Mouse (Mus musculus) E14TG2a.4 (cell line): Measurements from ENCODE around the gene Lrif1.

Experiments
- CTCF ChIP-seq: conservative IDR thresholded peaks from 2 replicates; pipeline ENCODE4 v1.5.1; 2014; ENCODE audit warnings: low read length
- NANOG ChIP-seq: IDR thresholded peaks from 2 replicates; pipeline ENCODE4 v1.6.1; 2014; ENCODE audit warnings: borderline replicate concordance, low read length, mixed read lengths
- POU5F1 ChIP-seq: IDR thresholded peaks from 2 replicates; pipeline ENCODE4 v1.6.1; 2014; ENCODE audit warnings: low read length, borderline replicate concordance

GRCm38 (mm10) chr3:106755898-106756297 lies 71.1 kb downstream of the Lrif1 start:
- TF ChIP-seq CTCF, result no peak
- TF ChIP-seq NANOG, result no peak
- no peak for TF ChIP-seq POU5F1
